Mouse (Mus musculus): ENCODE data around the gene Hnrnpa2b1.
"Not testable (repeated sequence)": the region's sequence is repeated elsewhere in the genome, so short reads cannot be mapped to it uniquely, and the experiment has no call there.

The Hnrnpa2b1 gene

DNA sequence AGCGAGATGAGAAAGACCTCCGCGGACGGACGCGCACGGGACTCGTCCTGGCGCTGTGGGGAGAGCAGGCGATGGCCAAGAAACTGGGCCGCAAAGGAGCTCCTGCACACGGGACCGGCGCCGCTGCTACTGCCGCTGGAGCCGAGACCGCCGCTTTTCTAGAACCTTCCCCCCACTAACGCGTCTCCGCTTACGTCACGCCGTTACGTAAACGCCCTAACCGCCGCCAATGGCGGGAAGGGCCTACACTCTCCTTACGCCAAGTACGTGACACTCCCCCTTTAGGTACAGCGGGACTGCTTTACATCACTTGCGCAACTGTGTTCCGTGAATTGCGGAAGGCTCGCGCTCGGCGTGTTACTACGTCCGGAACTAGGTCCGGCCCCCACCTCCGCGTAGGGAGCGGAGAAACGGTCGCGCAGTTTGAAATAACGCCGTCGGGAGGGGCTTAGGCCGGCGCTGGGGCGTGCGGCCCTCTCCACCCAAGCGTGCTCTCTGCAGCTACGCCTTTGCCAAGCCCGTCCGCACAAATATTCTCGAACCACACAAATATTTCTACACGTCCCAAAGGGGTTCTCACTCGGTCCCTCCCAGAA is at the start of gene Hnrnpa2b1:
TSS of gene Hnrnpa2b1 (minus strand) at position 180 of the 596 bp plus-strand sequence.
- in situ Hi-C loops (cut with MseI, MboI) = no loop called here

GRCm38 (mm10) chr6:51514860-51515259 is 45.2 kb upstream of the Hnrnpa2b1 start:
- in situ Hi-C loops (cut with MseI, MboI) = loop anchor here in 1 of 2 experiments (5.0 kb wide), 1 partner anchor 62 kb away; no protein-coding TSS in a partner anchor

DNA sequence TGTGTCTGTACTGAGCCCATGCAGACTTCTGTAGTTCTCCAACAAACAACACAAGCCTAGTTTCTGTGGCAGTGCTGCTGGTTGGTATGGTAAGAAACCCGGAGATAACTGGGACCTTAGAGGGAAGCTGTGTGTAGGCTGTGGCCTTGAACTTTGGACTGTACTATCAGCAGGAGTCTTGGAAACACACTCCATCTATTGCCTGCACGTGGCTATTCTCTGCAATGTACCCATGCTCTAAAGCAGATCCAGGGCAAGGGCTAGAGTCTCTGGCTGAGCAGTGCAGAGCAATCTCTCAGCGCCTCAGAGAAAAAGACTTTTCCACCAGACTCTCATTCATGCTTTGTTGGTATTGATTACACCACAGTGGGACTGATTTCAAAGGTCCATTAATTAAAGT is 44.1 kb upstream of the Hnrnpa2b1 start:
- in situ Hi-C loops (cut with MseI, MboI) = loop anchor here in 1 of 2 experiments (5.0 kb wide), 1 partner anchor 64 kb away; no protein-coding TSS in a partner anchor

DNA sequence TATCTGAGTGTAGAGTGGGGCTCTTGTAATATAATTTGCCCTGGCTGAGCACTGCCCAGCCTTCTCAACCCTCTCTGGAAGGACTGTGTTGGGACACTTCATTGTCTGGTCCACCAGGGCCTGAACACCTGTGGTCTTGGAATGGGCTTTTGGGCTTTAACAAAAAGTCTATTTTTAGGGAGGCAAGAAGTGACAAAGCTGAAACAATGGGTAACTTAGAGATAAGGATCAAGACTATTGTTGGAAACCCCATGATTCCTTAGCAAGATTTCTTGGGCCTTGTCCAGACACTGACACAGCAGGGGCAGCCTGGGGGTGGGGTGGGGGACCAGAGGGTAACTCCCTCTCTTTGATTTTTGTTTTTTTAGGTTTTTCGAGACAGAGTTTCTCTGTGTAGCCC is 41.3 kb upstream of the Hnrnpa2b1 start:
- in situ Hi-C loops (cut with MseI, MboI) = loop anchor here in 1 of 2 experiments (5.0 kb wide), 1 partner anchor 66 kb away; no protein-coding TSS in a partner anchor

DNA sequence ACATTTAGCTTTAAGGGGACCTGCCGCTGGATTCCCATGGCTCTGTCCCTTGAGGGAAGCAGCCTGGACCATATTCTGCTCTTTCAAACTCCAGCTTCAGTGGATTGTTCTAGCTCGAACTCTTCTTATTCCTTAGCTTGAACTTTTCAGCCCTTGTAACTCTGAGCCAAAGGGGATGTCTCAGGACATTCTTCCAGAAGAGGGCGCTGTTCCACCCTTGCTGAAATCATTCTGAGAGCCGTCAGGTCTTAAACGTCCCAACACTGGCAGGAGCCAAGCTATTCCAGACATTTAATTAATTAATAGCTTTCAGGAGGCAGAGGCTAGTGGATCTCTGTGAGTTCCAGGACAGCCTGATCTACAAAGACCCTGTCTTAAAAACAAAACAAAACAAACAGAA is 40.4 kb upstream of the Hnrnpa2b1 start:
- in situ Hi-C loops (cut with MseI, MboI) = loop anchor here in 1 of 2 experiments (5.0 kb wide), 1 partner anchor 67 kb away; no protein-coding TSS in a partner anchor

GRCm38 (mm10) chr6:51508750-51509648 is 39.3 kb upstream of the Hnrnpa2b1 start:
- in situ Hi-C loops (cut with MseI, MboI) = loop anchor here in 1 of 2 experiments (5.0 kb wide), 1 partner anchor 68 kb away; no protein-coding TSS in a partner anchor

DNA sequence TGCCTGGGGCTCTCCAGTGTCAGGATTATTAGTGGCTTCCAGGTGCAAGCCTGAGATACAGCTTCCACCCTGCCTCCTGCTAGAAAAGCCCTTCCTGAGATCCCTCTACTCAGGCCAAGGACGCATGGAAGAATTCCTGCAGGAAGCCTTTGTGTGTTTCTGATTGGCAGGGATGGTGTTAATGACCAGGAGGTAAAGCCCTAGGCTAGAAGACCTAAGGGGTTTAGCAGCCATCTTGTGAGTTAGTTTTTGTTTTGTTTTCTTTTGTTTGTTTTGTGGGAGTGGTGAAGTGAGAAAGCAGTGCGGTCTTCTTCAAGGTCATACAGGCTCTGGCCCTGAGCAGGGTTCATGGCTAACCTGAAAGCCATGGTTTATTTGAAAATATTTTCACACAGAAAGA is 37.9 kb upstream of the Hnrnpa2b1 start:
- in situ Hi-C loops (cut with MseI, MboI) = loop anchor here in 1 of 2 experiments (5.0 kb wide), 1 partner anchor 70 kb away; no protein-coding TSS in a partner anchor

GRCm38 (mm10) chr6:51505671-51506070 is 36.0 kb upstream of the Hnrnpa2b1 start:
- in situ Hi-C loops (cut with MseI, MboI) = loop anchor here in 1 of 2 experiments (5.0 kb wide), 1 partner anchor 72 kb away; no protein-coding TSS in a partner anchor

GRCm38 (mm10) chr6:51497321-51498111 is 27.8 kb upstream of the Hnrnpa2b1 start:
- in situ Hi-C loops (cut with MseI, MboI) = no loop called here

- in situ Hi-C loops (cut with MseI, MboI) = no loop called here
These were observed 20.1 kb upstream of the Hnrnpa2b1 start for GRCm38 (mm10) chr6:51489787-51490186.

GRCm38 (mm10) chr6:51486731-51487130 is 17.0 kb upstream of the Hnrnpa2b1 start:
- in situ Hi-C loops (cut with MseI, MboI) = no loop called here

- in situ Hi-C loops (cut with MseI, MboI) = no loop called here
These were observed 16.5 kb upstream of the Hnrnpa2b1 start for GRCm38 (mm10) chr6:51486076-51486710.

DNA sequence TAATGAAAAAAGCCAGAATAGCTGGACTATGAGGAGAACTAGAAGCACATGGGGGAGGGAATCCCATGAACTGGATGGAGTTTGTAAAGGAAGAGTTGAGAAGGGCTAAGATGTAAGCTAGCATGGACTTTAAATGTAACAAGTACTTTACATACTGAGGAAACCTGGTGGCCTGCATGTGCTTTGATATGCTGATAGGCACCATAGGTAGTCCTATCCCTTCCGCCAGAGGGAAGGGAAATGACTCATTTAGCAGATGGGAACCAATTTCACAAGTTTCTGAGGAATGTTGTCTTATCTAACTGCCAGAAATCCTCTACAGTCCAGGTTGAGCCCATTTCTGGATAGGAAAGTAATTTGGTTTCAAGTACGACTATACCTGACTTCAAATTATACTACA is 16.0 kb upstream of the Hnrnpa2b1 start:
- in situ Hi-C loops (cut with MseI, MboI) = no loop called here

DNA sequence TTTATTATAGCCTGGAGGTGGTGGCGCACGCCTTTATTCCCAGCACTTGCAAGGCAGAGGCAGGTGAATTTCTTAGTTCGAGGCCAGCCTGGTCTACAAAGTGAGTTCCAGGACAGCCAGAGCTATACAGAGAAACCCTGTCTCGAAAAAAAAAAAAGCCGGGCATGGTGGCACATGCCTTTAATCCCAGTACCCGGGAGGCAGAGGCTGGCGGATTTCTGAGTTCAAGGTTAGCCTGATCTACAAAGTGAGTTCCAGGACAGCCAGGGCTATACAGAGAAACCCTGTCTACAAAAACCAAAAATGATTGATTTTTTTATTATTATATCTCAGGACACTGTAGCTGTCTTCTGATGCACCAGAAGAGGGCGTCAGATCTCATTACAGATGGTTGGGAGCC is 14.9 kb upstream of the Hnrnpa2b1 start:
- in situ Hi-C loops (cut with MseI, MboI) = not testable (repeated sequence)

DNA sequence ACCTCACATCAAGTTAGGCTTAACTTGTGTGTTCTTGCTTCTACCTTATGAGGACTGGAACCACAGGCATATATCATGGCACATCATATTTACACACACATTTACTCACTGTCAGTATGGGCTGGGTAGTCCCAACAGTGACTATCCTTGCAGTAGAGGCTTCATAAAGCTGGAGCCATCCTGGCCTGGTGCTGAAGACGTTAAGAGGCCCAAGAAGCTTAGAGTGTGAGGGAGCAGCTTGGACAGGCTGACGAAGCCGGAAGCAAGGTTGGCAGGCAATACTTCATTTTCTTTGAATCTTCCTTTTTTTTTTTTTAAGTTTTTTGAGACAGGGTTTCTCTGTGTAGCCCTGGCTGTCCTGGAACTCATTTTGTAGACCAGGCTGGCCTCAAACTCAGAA is 14.2 kb upstream of the Hnrnpa2b1 start:
- in situ Hi-C loops (cut with MseI, MboI) = no loop called here

DNA sequence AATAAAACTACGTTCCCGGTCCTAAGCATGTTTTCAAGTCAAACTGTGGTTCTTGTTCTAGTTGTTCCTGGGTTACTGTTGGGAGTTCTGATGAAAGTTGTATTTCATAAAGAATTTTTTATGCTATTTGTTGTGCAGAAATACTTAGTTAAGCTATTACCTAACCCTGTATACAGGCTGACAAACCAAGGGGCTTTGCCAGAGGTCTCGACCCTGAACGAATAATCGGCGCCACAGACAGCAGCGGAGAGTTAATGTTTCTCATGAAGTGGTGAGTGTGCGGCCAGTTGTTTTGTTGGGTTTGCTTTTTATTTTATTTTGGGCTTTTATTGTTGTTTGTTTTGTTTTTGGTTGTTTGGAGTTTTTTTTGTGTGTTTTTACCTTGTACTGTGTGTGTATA is 11.9 kb upstream of the Hnrnpa2b1 start:
- in situ Hi-C loops (cut with MseI, MboI) = no loop called here

- in situ Hi-C loops (cut with MseI, MboI) = no loop called here
These were observed 9.5 kb upstream of the Hnrnpa2b1 start for GRCm38 (mm10) chr6:51479136-51479731.

DNA sequence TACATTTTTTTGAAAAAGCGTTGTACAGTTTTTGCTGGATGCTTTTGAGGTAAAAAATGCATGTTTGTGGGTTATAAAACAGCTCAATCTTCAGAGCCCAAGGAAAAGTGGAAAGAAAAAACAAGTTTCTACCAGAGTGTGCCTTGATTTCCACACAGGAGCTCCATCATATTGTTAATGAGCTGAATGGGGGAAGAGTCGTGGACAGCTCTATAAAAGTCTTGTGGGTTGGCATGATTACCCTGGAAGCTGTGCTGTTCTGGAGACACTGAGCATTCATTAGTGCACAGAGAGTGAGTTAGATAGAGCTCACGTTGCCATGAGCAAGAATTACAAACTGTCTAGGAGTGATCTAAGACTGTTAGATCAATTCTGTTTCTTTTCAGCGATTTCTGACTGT is 2.5 kb upstream of the Hnrnpa2b1 start:
- in situ Hi-C loops (cut with MseI, MboI) = no loop called here

DNA sequence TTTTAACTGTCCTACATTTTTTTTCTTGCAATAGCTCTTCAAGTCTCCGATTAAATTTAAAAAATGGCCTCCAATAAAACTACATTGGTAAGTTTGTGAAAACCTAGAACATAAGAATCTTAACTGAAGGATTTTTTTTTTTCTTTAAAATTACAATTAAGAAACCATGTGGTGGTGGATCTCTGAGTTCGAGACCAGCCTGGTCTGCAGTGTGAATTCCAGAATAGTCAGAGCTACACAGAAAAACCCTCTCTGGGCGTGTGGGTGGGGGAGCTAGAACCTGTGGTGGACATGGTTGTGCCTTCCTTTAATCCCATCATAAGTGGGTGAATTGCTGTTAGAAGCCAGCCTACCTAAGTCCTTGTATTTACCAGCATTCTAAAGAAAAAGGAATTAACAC is 2.1 kb upstream of the Hnrnpa2b1 start:
- in situ Hi-C loops (cut with MseI, MboI) = no loop called here

- in situ Hi-C loops (cut with MseI, MboI) = no loop called here
These were observed 1.4 kb upstream of the Hnrnpa2b1 start for GRCm38 (mm10) chr6:51471179-51471505.
